Comparison of ENCODE assay signal across 8 mouse cellular contexts in the genomic region with DNA sequence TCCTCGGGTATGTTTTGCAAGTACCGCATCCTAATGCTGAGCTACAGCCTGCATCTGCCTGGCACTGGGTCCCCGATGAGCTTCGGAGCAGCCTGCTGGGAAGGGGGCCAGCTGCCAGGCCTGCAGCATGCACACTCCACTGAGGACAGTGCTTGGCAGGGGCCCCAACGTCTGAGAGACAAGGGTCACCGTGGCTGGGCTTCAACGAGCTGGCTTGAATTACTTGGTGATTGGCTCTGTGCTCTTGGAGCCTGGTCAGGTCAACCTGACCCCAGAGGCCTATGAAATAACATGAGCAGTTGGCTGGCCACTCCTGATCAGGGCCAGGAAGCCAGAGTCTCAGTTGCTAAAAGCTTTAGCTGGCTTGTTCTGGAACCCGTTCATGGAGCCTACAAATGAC.
DNase-seq lines count a peak whose midpoint lies in the region; ATAC-seq and TF ChIP-seq lines count a peak whose summit lies in the region.

No protein-coding gene starts in this region.

- no peak for TF ChIP-seq CTCF in heart, adult 2 months (IDR thresholded peaks at IDR 0.05)

- no peak overlapping the region for H3K4me3 ChIP-seq in heart, adult 2 months
- H3K4me3 ChIP-seq in heart, embryonic 12.5 days: no peak overlapping the region
- H3K4me3 ChIP-seq in kidney, embryonic 16.5 days (ENCODE audit: low read length): no peak overlapping the region
- no peak overlapping the region for H3K4me3 ChIP-seq in limb, embryonic 13.5 days

- peak; percentile 81 to 89 for DNase-seq in heart, adult 2 months
- peak; percentile 42 for DNase-seq in cerebellum, adult 11 months
- peak; percentile 87 for DNase-seq in gastrocnemius, adult 18-20 months (ENCODE audit: low spot score)
- peak; percentile 48 to 55 for DNase-seq in right cerebral cortex, postnatal 36 days (ENCODE audit: low spot score in 2 of 2)
- DNase-seq in thymus, postnatal 0 days (ENCODE audit: low spot score): no peak

- H3K36me3 ChIP-seq in heart, adult 2 months (ENCODE audit: control insufficient read depth, insufficient read depth, low read length): no peaks in the 10 kb centered on the region
- no peaks in the 10 kb centered on the region for H3K36me3 ChIP-seq in heart, embryonic 12.5 days
- no peaks in the 10 kb centered on the region for H3K36me3 ChIP-seq in kidney, embryonic 16.5 days (ENCODE audit: insufficient read depth, low read length)
- no peaks in the 10 kb centered on the region for H3K36me3 ChIP-seq in limb, embryonic 13.5 days

- no peak overlapping the region for H3K9ac ChIP-seq in heart, adult 2 months (ENCODE audit: low read depth, low read length)
- no peak overlapping the region for H3K9ac ChIP-seq in heart, embryonic 12.5 days
- no peak overlapping the region for H3K9ac ChIP-seq in kidney, embryonic 16.5 days (replicated peaks; ENCODE audit: low read length)
- H3K9ac ChIP-seq in limb, embryonic 13.5 days: no peak overlapping the region

- H3K9me3 ChIP-seq in heart, embryonic 12.5 days (replicated peaks): no peaks in the 10 kb centered on the region
- H3K9me3 ChIP-seq in kidney, embryonic 16.5 days (ENCODE audit: low read length): no peaks in the 10 kb centered on the region
- no peaks in the 10 kb centered on the region for H3K9me3 ChIP-seq in limb, embryonic 13.5 days

- 30% methylated on average over 8 of the region's 8 CpGs for WGBS in heart, adult 2 months
- 58% methylated on average over 8 of the region's 8 CpGs for WGBS in heart, embryonic 12.5 days
- 36% methylated on average over 8 of the region's 8 CpGs for WGBS in kidney, embryonic 16.5 days
- 34% methylated on average over 8 of the region's 8 CpGs for WGBS in limb, embryonic 13.5 days

- intact Hi-C loops in heart, adult 2 months (cut with DNase I): loop anchor here (5.0 to 10.0 kb wide), 2 partner anchors 62 to 155 kb away; no protein-coding TSS in a partner anchor

- TF ChIP-seq POLR2A in heart, adult 2 months (IDR thresholded peaks at IDR 0.05; ENCODE audit: insufficient read depth, low read depth, low read length): no peak

- H3K79me2 ChIP-seq in heart, adult 2 months (replicated peaks; ENCODE audit: control insufficient read depth, insufficient read depth, low read length): no peaks in the 10 kb centered on the region

- H3K27ac ChIP-seq in heart, adult 2 months: no peak overlapping the region
- no peak overlapping the region for H3K27ac ChIP-seq in heart, embryonic 12.5 days (ENCODE audit: poor library complexity, severe bottlenecking)
- no peak overlapping the region for H3K27ac ChIP-seq in kidney, embryonic 16.5 days (ENCODE audit: low read length)
- H3K27ac ChIP-seq in limb, embryonic 13.5 days: no peak overlapping the region

- peak; percentile 62 for TF ChIP-seq EP300 in heart, adult 2 months (IDR thresholded peaks at IDR 0.05; ENCODE audit: insufficient read depth, low read depth, low read length)

- no peak overlapping the region for H3K4me2 ChIP-seq in heart, embryonic 12.5 days
- H3K4me2 ChIP-seq in kidney, embryonic 16.5 days (replicated peaks; ENCODE audit: low read depth, low read length): no peak overlapping the region
- H3K4me2 ChIP-seq in limb, embryonic 13.5 days (replicated peaks): no peak overlapping the region

- no peak for ATAC-seq in heart, embryonic 12.5 days (ENCODE audit: insufficient number of reproducible peaks, low FRiP score)
- ATAC-seq in kidney, embryonic 16.5 days (ENCODE audit: low FRiP score, low TSS enrichment): 0 out of 2 replicates have a peak, but pooled peaks have one; percentile 23
- 0 out of 2 replicates have a peak, but pooled peaks have one; percentile 22 for ATAC-seq in limb, embryonic 13.5 days (ENCODE audit: low FRiP score, low read depth)

- peaks cover 3% of the 10 kb centered on the region; the same call in 1 of the 2 replicates for H3K4me1 ChIP-seq in heart, adult 2 months (ENCODE audit: control insufficient read depth, insufficient read depth, low read length)
- H3K4me1 ChIP-seq in heart, embryonic 12.5 days (replicated peaks): no peaks in the 10 kb centered on the region; the same call in 1 of the 2 replicates
- H3K4me1 ChIP-seq in kidney, embryonic 16.5 days (ENCODE audit: insufficient read depth, low read length): peaks cover 6% of the 10 kb centered on the region; the same call in 1 of the 2 replicates
- H3K4me1 ChIP-seq in limb, embryonic 13.5 days: peaks cover 51% of the 10 kb centered on the region

- no peaks in the 10 kb centered on the region for H3K27me3 ChIP-seq in heart, adult 2 months (ENCODE audit: control insufficient read depth, insufficient read depth, low read length)
- H3K27me3 ChIP-seq in heart, embryonic 12.5 days (replicated peaks): peaks cover 96% of the 10 kb centered on the region
- H3K27me3 ChIP-seq in kidney, embryonic 16.5 days (ENCODE audit: insufficient read depth, low read length): peaks cover 9% of the 10 kb centered on the region; the same call in 1 of the 2 replicates
- H3K27me3 ChIP-seq in limb, embryonic 13.5 days: peaks cover 42% of the 10 kb centered on the region
